In genomic region chr11:84868786-84869259, GRCm38 (mm10) we compare ENCODE assay signal across 1 mouse cellular context.
A peak's percentile ranks its signal among the peaks of the same experiment; 100 is the strongest.
TF ChIP-seq lines count a peak whose summit lies in the region.

No protein-coding gene starts in this region.

TF ChIP-seq in CH12.LX, 34 proteins besides CTCF, POLR2A, EP300 and RAD21 (continued from another document):
- 0 out of 2 replicates have a peak, but pooled peaks have one; percentile 21 for TF ChIP-seq TBP (conservative IDR thresholded peaks at IDR 0.05; ENCODE audit: low read depth, low read length)
- no peak for TF ChIP-seq USF2 (conservative IDR thresholded peaks at IDR 0.05; ENCODE audit: low read depth, low read length)
- TF ChIP-seq MXI1 (IDR thresholded peaks at IDR 0.05; ENCODE audit: low read depth, low read length): peak; percentile 27; the same call in 1 of the 2 replicates
- TF ChIP-seq ZNF384 (IDR thresholded peaks at IDR 0.05; ENCODE audit: low read depth, low read length): peak; percentile 62
- TF ChIP-seq JUND (conservative IDR thresholded peaks at IDR 0.05; ENCODE audit: low read depth, low read length): no peak
- no peak for TF ChIP-seq RCOR1 (conservative IDR thresholded peaks at IDR 0.05; ENCODE audit: low read depth, low read length)
